Mouse (Mus musculus): Measurements from ENCODE around the gene Cyfip1.

DNA sequence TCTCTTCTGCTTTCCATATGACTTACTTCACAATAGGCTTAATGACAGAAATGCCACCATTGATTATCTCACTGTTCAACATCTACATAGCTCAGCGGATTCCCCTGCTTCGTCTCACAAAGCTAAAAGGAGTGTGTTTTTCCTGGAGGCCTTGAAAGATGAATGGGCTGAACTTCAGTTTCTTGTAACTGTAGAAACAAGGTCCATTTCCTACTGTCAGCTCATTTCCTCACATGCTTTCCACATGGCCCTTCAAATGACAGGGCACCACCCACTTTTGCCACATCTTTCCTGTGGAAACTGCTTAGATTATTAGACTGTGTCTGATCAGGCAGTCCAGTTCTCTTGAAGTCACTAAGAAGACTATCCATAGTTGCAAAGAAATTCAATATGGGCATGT is 87.1 kb downstream of the Cyfip1 start:
- TF ChIP-seq POLR2A (IDR thresholded peaks at IDR 0.05; ENCODE audit: low read depth, low read length) (no peak), CTCF (conservative IDR thresholded peaks at IDR 0.05; ENCODE audit: insufficient read depth, insufficient read length, low read depth, low read length) (no peak)
